Mouse (Mus musculus) megakaryocyte, adult 5-6 weeks (primary cell): Measurements from ENCODE around the gene Gmnn. TPM values are rescaled to one million over a fixed set of nuclear protein-coding genes. Genes with fewer than 3 reads are reported as not detected.
A peak's percentile ranks its signal among the peaks of the same experiment; 100 is the strongest.

Experiments
- ATAC-seq: 2 replicates; pipeline ENCODE4 v1.8.0; 2016; ENCODE audit warnings: mild to moderate bottlenecking, inconsistent platforms; ENCODE audit not compliant: poor library complexity, severe bottlenecking
- total RNA-seq, 2 experiments: library from RNA; stranded (forward) in 1 of 2; stranded (reverse) in 1 of 2; fragments of 153-499, 151-499 nt in 1 of 2; fragments of 221-1000, 200-1000 nt in 1 of 2; gene quantifications; 2 replicates each; pipeline versions ENCODE4 v1.2.3 to v1.2.4; 2015 to 2017

The Gmnn gene
- total RNA-seq, 2 experiments from 2014 or later = 175 to 181 TPM

- no peak for ATAC-seq
Observed at GRCm38 (mm10) chr13:24712581-24713130, 49.1 kb downstream of the Gmnn start.

- ATAC-seq = peak; percentile 63
Observed at GRCm38 (mm10) chr13:24710968-24711367, 50.8 kb downstream of the Gmnn start.

- ATAC-seq = no peak
Observed at GRCm38 (mm10) chr13:24709656-24710396, 51.9 kb downstream of the Gmnn start.

GRCm38 (mm10) chr13:24702128-24702527 is 59.6 kb downstream of the Gmnn start:
- no peak for ATAC-seq

Other genes starting within 250 kb of the Gmnn start
- gene Ripor2, start 179.7 kb downstream of the Gmnn start, total RNA-seq (2015) = 87.3 and 93.1 TPM in 2 replicates
- gene Ripor2, start 179.7 kb downstream of the Gmnn start, total RNA-seq (2017) = 65.3 and 80.5 TPM in 2 replicates
- gene Armh2, start 20.7 kb downstream of the Gmnn start, total RNA-seq (2015) = 0.22 TPM in 1 of 2 replicates, not detected in the other
- gene Armh2, start 20.7 kb downstream of the Gmnn start, total RNA-seq (2017) = not detected in 2 replicates
- 222 and 241 TPM in 2 replicates for gene BC005537, start 39.7 kb upstream of the Gmnn start, total RNA-seq (2015)
- 97.2 and 116 TPM in 2 replicates for gene BC005537, start 39.7 kb upstream of the Gmnn start, total RNA-seq (2017)
- 26.7 and 27.1 TPM in 2 replicates for gene Acot13, start 69.6 kb upstream of the Gmnn start, total RNA-seq (2015)
- 26.1 and 30.3 TPM in 2 replicates for gene Acot13, start 69.6 kb upstream of the Gmnn start, total RNA-seq (2017)
- 45.4 and 47.7 TPM in 2 replicates for gene Tdp2, start 69.8 kb upstream of the Gmnn start, total RNA-seq (2015)
- gene Tdp2, start 69.8 kb upstream of the Gmnn start, total RNA-seq (2017) = 32.9 and 35.6 TPM in 2 replicates
- not detected in 2 replicates for gene D130043K22Rik, start 83.2 kb upstream of the Gmnn start, total RNA-seq (2015)
- gene D130043K22Rik, start 83.2 kb upstream of the Gmnn start, total RNA-seq (2017) = not detected in 2 replicates
- gene Aldh5a1, start 175.7 kb upstream of the Gmnn start, total RNA-seq (2015) = 0.62 and 0.89 TPM in 2 replicates
- 0.89 and 1.1 TPM in 2 replicates for gene Aldh5a1, start 175.7 kb upstream of the Gmnn start, total RNA-seq (2017)
- gene Gpld1, start 181.2 kb upstream of the Gmnn start, total RNA-seq (2015) = 0.66 and 0.91 TPM in 2 replicates
- gene Gpld1, start 181.2 kb upstream of the Gmnn start, total RNA-seq (2017) = 1.1 and 1.5 TPM in 2 replicates